Mouse (Mus musculus) cerebellum, postnatal 36 days (tissue): Measurements from ENCODE around the gene Rnf227.
A peak's percentile ranks its signal among the peaks of the same experiment; 100 is the strongest.

ENCODE experiments used
- DNase-seq, 2 experiments: peaks; one replicate each; pipeline ENCODE4 v3.0.0; 2021 to 2022; ENCODE audit warnings: mixed read lengths in 2 of 2

Gene Rnf227

DNA sequence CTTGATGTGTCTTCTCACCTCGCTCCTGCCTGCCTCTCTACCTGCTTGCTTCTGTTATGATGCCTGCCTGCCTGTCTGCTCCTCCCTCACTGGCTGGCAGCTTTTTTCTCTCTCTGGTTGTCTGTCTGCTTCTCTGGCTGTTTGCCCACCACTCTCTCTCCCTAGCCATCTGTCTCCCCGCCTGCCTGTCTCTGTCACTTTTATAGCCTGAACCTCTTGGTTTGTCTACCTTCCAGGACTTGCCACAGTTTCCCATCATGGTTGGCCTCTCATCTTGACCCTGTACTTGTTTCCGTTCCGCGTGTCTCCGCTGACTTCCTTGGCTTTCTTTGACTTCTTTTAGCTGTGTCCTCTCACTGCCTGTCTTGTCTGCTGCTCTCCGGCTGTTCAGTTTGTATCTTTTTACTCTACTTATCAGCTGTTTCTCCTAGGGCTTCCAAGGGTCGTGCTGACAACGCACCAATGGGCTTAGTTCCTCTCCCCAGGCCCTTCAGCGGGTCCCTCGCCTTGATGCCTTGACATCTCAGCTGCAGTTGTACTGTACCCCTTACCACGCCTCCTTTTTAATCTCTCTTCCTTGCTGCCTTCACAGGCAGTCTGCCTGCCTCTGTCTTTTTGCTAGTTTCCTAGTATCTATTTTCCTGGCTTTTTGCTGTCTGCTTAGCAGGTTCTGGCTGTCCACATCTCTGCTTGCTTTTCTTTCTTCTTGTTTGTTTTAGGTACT lies 32.0 kb downstream of the Rnf227 start:
- peak; percentile 87 to 92 for DNase-seq

DNA sequence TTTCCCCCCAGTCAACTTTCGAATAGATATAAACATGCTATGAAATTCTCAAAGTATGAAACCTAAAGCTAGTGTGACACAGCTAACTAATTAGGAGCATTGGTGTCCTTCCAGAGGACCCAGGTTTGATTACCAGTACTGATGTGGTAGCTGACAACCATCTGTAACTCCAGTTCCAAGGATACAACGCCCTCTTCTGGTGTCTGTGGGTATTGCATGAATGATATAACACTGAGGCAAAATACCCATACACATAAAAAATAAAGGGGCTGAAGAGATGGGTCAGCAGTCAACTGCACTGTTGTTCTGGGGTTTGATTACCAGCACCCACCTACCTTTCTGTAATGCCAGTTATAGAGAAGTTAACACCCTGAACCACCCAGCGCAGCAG lies 32.5 kb downstream of the Rnf227 start:
- peak in 1 of 2 experiments; percentile 22 for DNase-seq

DNA sequence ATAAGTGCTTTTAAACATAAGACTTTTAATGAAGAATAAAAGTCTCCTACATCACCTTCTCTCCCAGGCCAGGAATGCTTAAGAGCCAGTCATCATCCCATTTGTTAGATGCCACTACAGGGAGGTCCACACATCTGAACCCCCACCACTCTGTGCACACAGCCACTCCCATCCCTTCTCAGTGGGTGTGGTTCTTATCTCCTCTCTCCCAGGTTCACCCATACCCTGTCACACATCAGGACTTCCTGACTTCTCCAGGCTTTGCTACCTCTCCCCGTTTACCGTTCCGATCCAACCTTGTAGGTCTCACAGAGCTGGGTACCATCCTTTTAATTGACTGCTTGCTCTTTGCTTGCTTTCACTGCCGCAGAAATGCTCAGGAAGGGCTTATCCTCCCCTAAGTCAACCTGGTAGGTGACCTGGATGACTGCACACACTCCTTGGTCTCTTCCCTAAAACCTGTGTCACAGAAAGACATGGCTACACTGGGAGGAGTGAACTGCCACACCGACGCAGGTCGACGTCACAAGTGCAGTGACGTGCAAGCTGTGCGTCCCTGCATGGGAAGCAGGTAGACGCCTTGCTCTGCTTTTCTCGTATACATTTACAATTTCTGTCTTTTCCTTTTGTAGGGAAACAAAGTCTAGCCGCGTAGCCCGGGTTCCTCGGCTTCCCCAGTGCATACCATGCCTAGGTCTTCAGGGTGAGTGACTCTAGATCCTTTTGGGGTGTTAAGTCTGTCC lies 33.1 kb downstream of the Rnf227 start:
- DNase-seq: no peak

DNA sequence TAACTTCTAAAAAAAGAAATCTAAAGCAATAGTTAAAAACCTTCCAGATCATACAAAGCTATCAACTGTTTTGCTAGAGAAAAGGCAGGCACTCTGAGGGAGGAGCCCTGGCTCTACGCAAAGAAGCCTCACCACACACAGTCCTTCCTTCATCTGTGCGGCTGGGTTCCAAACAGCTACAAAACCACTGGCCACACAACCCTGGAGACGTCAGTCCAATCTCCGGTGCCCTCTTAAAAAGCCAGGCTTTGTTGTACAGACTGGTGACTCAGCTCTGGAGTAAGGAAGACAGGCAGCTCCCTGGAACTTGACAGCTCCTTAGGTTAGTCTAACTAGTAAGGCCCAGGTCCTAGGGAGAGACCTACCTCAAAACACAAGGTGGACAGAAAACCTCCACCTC lies 35.4 kb downstream of the Rnf227 start:
- no peak for DNase-seq

DNA sequence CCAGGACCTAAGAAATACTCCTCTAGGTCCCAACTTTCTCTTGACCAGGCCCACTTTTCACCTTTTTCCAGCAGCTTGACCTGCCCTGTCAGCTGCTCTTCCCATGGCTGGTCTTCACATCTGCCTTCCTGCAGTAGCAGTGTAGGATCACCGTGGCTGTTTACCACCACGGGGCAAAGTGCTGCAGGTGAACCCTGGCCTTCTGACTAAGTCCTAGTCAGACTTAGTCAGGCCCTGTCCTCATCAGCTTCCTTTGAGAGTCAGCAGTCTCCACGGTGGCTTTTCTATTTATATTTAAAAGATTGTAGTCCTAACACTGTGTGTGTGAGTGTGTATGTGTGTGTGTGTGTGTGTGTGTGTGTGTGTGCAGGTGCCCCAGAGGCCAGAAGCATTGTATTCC lies 37.5 kb downstream of the Rnf227 start:
- no peak for DNase-seq

DNA sequence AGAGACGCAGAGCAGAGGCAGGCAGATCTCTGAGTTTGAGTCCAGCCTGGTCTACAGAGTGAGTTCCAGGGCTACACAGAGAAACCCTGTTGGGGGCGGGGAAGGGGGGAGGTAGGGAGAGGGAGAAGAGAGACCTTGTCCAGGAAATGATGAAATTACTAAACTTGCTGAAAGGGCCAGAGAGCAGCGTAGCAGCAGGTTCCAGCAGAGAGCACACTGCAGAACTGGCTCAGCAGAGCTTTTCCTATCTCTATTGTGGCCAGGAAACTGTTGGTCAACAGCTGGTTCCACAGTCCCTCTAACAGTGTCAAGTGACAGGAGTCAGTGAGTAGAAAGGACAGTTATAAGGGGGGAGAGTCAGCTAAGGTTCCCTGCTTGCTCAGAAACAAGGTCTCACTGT lies 39.3 kb downstream of the Rnf227 start:
- no peak for DNase-seq

DNA sequence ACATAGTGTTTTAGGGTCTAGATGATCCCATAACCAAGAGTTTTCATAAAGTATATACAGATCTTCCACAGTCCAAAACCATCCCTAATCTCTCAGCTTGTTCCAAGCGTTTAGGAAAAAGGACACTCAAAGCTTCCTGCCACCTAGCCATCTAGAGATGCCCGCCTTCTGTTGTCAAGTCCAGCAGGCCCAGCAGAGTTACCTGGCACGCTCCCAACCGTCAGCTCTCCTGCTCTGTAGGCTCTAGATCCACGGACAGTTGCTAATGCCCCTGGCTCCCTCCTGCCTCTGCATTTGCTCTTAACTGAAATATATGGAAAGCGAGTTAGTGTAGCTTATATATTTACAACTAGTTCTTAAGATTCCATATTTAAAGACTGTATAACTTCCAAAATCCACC lies 41.1 kb downstream of the Rnf227 start:
- peak; percentile 77 to 79 for DNase-seq

DNA sequence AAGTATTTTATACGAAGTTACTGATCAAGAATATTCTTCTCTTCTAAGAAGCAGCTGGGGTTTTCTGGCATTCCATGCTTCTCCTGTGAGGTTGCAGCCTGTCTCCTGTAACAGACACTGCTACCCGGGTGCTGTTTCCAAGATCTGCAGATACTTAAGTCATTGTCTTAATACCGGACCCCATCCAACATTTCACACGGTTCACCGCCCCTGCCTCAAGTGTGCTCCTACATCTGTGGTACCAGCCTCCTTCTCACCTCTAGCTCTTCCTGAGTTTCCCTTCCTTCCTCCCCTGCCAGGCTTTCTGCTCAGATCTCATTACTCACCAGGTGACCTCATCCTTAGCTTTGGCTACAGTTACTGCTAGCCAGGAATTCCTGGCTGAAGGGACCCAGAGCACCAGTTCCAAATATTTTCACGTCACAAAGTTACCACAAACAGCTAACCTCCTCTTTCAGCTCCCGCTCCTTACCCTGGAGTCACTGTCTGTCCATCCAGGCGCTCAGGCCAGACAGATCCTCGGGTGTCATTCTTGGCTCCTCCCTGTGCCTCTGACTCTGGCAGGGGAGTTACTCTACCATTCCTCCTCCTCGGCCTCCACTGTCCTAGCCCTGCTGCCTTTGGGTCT lies 42.3 kb downstream of the Rnf227 start:
- DNase-seq: peak in 1 of 2 experiments; percentile 39

DNA sequence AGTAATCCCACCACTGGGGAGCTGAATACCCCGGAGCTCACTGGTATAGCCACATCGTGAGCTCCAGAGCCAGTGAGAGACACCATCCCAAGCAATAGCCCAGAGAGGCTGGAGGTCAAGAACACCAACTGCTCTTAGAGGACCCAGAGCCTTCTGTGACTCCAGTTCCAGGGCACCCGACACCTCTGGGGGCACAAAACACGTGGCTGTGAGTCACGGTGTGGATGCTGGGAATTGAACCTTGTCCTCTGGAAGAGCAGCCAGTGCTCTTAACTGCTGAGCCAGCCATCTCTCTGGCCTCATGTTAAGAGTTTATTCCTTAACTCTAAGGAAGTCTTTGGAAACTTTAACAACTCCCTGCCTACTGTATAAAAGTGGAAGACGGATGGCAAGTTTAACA lies 44.7 kb downstream of the Rnf227 start:
- no peak for DNase-seq

DNA sequence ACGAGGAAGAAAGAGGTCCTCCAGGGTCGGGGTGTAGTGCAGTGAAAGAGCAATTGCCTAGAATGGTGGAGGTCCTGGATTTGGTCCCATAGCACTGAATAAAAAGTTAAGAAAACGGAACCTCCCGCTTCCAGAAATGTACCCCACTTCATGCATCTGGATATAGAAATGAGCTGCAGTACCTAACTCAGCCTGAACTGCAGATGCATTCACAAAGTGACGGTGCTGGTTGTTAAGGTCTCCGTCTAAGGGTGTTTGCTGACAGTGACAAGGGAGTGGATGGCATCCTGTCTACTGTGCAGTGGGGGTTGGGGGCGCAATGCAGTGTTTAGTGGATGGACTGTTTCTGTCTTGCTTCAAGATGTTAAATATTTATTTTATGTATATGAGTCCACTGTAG lies 46.5 kb downstream of the Rnf227 start:
- DNase-seq: no peak

DNA sequence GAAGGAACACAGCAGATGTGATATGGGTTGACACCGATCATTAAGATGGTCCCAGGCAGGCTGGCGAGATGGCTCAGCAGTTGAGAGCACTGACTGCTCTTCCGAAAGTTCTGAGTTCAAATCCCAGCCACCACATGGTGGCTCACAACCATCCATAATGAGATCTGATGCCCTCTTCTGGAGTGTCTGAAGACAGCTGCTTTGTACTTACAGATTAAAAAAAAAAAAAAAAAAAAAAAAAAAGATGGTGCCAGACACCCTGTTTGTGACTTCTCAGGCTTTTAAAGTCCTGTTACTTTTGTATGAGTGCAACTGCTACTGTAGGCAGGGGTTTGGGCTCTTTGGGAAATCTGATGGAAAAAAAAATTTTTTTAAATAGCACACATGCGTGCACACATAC lies 48.4 kb downstream of the Rnf227 start:
- DNase-seq: no peak

DNA sequence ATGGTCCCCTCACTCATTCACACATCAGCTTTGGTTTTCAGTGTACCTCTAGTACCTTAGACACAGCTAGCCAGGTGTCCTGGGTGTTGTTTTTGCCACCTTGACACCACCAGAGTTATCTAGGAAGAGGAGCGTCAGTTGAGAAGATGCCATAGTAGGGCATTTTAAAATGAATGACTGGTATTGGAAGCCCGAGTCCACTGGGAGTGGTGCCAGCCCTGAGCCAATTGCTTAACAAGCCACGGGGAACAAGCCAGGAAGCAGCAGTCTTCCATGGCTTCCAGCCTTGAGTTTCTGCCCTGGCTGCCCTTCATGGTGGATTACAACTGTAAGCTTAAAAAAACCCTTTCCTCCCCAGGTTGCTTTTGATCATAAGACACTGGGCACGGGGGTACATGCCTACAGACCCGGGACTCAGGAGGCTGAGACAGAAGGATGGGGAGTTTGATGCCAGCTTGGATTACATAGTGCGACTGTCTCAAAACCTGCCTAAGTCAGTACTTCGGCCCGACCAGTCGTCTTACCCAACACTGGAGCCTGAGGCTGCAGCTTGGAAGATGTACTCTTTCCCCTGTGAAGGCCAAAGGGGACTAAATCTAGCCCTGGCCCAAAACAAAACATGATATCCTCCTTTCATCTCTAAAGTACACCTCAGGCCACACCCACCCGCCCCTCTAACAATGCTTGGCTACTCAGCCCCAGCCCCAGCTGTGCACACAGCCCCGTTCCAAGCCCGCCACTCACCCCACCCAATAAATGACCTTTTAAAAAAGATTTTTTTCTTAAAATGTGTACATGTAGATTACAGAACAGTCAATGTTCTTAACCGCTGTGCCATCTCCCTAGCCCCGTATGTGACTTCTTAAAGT lies 49.5 kb downstream of the Rnf227 start:
- peak in 1 of 2 experiments; percentile 58 for DNase-seq

DNA sequence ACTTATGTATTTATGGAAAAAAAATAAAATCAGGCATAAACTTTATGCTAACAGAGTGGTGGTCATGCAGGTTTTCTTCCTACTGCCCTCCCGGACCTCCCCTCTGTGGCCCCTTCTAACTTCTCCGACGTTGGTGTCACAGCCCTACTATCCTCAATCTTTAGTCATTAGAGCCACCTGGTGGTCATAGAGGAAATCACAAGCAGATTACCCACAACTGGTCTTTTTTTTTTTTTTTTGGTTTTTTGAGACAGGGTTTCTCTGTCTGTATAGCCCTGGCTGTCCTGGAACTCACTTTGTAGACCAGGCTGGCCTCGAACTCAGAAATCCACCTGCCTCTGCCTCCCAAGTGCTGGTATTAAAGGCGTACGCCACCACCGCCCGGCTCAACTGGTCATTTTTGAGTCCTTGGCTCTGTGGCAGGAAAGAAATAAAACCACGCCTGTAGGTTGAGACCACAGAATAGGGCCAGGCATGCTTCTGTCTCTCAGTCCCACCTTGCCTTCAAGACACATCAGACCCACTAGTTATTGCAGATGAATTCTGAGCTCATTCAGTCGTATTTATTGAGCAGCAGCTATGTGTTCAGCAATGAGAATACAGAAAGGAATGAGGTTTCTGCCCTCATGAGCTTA lies 50.3 kb downstream of the Rnf227 start:
- DNase-seq: peak; percentile 45 to 82
